Mouse (Mus musculus): Measurements from ENCODE around the gene Gpsm2. TPM values are rescaled to one million over a fixed set of nuclear protein-coding genes. Genes with fewer than 3 reads are reported as not detected.

The Gpsm2 gene
- polyA plus RNA-seq, 1 experiment from 2014 or later: 31.3 TPM

DNA sequence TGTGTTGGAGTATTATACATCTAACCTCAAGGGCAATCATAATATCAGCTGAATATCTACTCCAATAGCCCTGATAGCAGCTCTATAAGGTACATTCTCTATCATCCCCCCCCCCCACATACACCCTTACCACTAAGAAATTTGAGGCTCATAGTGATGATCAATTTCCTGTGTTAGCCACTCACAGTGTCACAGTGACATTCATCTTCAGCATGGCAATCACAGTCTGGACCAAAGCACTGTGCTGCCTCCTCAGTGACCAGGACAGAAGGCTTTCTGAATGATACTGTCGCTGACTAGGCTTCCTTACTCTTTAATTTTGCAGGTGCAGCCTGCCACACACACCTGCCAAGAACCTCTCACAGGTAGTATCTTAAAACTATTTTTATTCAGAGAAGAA, 34.0 kb upstream of the Gpsm2 start:
- no peak overlapping the region for H3K4me3 ChIP-seq
- no peak overlapping the region for H3K9ac ChIP-seq
- H3K27me3 ChIP-seq: no peaks in the 10 kb centered on the region
- 81% methylated on average over 1 of the region's 1 CpGs for WGBS
- H3K4me1 ChIP-seq (replicated peaks): 0 out of 2 replicates have a peak, but pooled peaks cover 6% of the 10 kb centered on the region
- H3K9me3 ChIP-seq: no peaks in the 10 kb centered on the region
- no peak overlapping the region for H3K4me2 ChIP-seq
- ATAC-seq (ENCODE audit: low read depth): no peak
- no peak overlapping the region for H3K27ac ChIP-seq (replicated peaks)
- H3K36me3 ChIP-seq: no peaks in the 10 kb centered on the region

- no peak for ATAC-seq (ENCODE audit: low read depth)
- Histone ChIP-seq H3K36me3 (no peaks in the 10 kb centered on the region), H3K9me3 (no peaks in the 10 kb centered on the region), H3K27ac (replicated peaks) (no peak overlapping the region), H3K4me1 (replicated peaks) (0 out of 2 replicates have a peak, but pooled peaks cover 6% of the 10 kb centered on the region), H3K9ac (no peak overlapping the region), H3K4me3 (no peak overlapping the region), H3K27me3 (no peaks in the 10 kb centered on the region), H3K4me2 (no peak overlapping the region)
- WGBS: 91% methylated on average over 2 of the region's 2 CpGs
These were observed 33.4 kb upstream of the Gpsm2 start for GRCm38 (mm10) chr3:108755542-108755941.

DNA sequence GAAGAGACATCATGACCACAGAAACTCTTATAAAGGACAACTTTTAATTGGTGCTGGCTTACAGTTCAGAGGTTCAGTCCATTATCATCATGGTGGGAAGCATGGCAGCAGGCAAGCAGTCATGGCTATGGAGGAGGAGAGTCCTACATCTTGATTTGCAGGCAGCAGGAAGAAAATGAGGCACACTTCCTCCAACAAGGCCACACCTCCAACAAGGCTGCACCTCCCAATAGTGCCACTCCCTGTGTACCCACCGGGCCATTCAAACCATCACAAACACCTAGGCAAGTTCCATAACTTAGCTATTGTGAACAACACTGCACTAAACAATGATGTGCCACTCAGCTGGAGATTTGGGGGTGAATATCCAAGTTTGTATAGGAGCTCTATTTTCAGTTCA, 32.4 kb upstream of the Gpsm2 start:
- H3K27me3 ChIP-seq: no peaks in the 10 kb centered on the region
- no peak overlapping the region for H3K9ac ChIP-seq
- no peaks in the 10 kb centered on the region for H3K36me3 ChIP-seq
- no peak for ATAC-seq (ENCODE audit: low read depth)
- no peaks in the 10 kb centered on the region for H3K4me1 ChIP-seq (replicated peaks)
- no peak overlapping the region for H3K4me2 ChIP-seq
- 85% methylated on average over 1 of the region's 1 CpGs for WGBS
- H3K27ac ChIP-seq (replicated peaks): no peak overlapping the region
- no peaks in the 10 kb centered on the region for H3K9me3 ChIP-seq
- no peak overlapping the region for H3K4me3 ChIP-seq

DNA sequence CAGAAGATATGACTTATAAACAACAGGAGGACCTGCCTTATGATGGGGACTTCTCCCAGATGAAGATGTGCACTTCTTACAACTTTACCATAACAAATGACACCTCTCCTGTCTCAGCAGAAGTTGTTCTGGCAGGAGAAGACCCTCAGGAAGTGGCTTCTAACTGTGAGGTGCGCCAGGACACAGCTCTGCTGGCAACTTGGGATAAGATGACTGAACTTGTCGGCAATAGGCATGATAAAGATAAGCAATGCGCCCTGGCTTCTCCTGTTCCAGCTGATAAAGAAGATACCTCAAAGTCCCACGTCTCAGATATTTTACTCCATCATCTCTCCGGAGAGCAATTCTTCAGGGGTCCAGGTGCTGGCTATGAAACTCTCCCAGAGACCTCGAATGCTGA, 29.6 kb upstream of the Gpsm2 start:
- Histone ChIP-seq H3K4me2 (no peak overlapping the region), H3K36me3 (no peaks in the 10 kb centered on the region), H3K4me1 (replicated peaks) (no peaks in the 10 kb centered on the region), H3K4me3 (no peak overlapping the region), H3K9me3 (no peaks in the 10 kb centered on the region), H3K9ac (no peak overlapping the region), H3K27me3 (no peaks in the 10 kb centered on the region), H3K27ac (replicated peaks) (no peak overlapping the region)
- no peak for ATAC-seq (ENCODE audit: low read depth)
- 87% methylated on average over 6 of the region's 6 CpGs for WGBS

DNA sequence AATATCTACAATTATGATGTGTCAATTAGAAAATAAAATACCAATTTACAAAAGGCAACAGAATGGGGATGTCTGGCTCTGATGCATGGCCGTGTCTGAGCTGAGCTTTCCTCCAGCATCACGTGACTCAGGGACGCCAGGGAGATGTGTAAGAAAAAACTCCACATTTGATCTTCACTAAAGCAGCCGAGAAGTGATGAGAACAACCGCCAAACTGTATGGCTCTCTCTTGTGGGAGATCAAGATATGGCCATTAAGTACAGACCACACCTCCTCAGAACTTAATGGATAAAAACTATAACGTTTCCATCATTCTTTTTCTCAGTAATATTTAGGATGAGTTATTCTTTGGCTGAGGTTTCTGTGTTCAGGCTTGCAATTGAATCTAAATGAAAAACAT, 29.0 kb upstream of the Gpsm2 start:
- Histone ChIP-seq H3K9ac (no peak overlapping the region), H3K9me3 (no peaks in the 10 kb centered on the region), H3K4me3 (no peak overlapping the region), H3K27me3 (no peaks in the 10 kb centered on the region), H3K27ac (replicated peaks) (no peak overlapping the region), H3K4me2 (no peak overlapping the region), H3K4me1 (replicated peaks) (no peaks in the 10 kb centered on the region), H3K36me3 (no peaks in the 10 kb centered on the region)
- no peak for ATAC-seq (ENCODE audit: low read depth)
- 75% methylated on average over 6 of the region's 6 CpGs for WGBS

- Histone ChIP-seq H3K27me3 (no peaks in the 10 kb centered on the region), H3K9me3 (0 out of 2 replicates have a peak, but pooled peaks cover 3% of the 10 kb centered on the region), H3K27ac (replicated peaks) (no peak overlapping the region), H3K4me2 (no peak overlapping the region), H3K4me3 (no peak overlapping the region), H3K9ac (no peak overlapping the region), H3K4me1 (replicated peaks) (no peaks in the 10 kb centered on the region), H3K36me3 (no peaks in the 10 kb centered on the region)
- ATAC-seq (ENCODE audit: low read depth): no peak
- WGBS: 79% methylated on average over 4 of the region's 4 CpGs
These were observed 22.0 kb upstream of the Gpsm2 start for GRCm38 (mm10) chr3:108744060-108744459.

DNA sequence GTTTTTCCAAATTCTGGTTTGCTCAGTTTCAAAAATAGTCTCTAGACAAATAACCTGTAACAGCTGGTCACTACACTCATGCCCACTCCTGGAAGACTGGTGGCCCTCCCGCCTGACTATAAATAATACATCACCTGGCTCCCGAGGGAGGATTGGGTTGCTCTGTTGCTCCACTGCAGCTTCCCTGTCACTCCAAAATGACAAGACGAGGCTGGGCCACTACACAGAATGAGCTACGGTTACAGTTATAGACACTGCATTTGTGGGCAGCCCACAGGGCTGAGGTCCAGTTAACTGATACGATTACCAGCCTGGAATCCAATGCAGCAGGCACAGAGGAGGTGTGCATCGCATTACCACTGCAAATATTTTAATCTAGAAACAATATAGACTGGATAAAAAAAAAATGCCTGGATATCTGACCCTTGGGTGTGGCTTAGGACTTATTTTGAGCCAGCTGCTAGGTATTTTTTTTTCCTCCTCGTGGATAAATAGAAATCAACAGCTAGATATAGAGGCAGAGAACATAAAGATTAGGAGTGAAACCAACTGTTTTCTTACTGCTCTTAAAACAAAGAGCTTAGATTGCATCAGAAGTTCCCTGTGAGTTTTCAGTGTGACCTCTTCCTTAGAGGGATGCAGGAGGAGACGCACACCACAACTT, 17.1 kb upstream of the Gpsm2 start, which contains the start of gene Aknad1:
Gene Aknad1, plus strand, starts transcription at position 614 of the 664 bp plus-strand sequence.
- Histone ChIP-seq H3K27ac (replicated peaks) (no peak within 1 kb of the TSS), H3K9ac (no peak within 1 kb of the TSS), H3K36me3 (no peaks in the 10 kb centered on the region), H3K9me3 (0 out of 2 replicates have a peak, but pooled peaks cover 3% of the 10 kb centered on the region), H3K4me3 (no peak within 1 kb of the TSS), H3K27me3 (no peaks in the 10 kb centered on the region), H3K4me2 (no peak within 1 kb of the TSS), H3K4me1 (replicated peaks) (no peaks in the 10 kb centered on the region)
- no peak for ATAC-seq (ENCODE audit: low read depth)
- 70% methylated on average over 8 of the region's 8 CpGs for WGBS

- no peaks in the 10 kb centered on the region for H3K36me3 ChIP-seq
- no peak overlapping the region for H3K4me3 ChIP-seq
- H3K4me2 ChIP-seq: no peak overlapping the region
- ATAC-seq (ENCODE audit: low read depth): no peak
- H3K27ac ChIP-seq (replicated peaks): no peak overlapping the region
- no peaks in the 10 kb centered on the region for H3K9me3 ChIP-seq
- no peak overlapping the region for H3K9ac ChIP-seq
- 90% methylated on average over 3 of the region's 3 CpGs for WGBS
- H3K27me3 ChIP-seq: no peaks in the 10 kb centered on the region
- no peaks in the 10 kb centered on the region for H3K4me1 ChIP-seq (replicated peaks)
These were observed 15.7 kb upstream of the Gpsm2 start for GRCm38 (mm10) chr3:108737761-108738160.

- Histone ChIP-seq H3K9ac (no peak overlapping the region), H3K27me3 (no peaks in the 10 kb centered on the region), H3K36me3 (no peaks in the 10 kb centered on the region), H3K4me2 (no peak overlapping the region), H3K4me1 (replicated peaks) (no peaks in the 10 kb centered on the region), H3K27ac (replicated peaks) (no peak overlapping the region), H3K9me3 (no peaks in the 10 kb centered on the region), H3K4me3 (no peak overlapping the region)
- 45% methylated on average over 12 of the region's 12 CpGs for WGBS
- ATAC-seq (ENCODE audit: low read depth): no peak
These were observed 8.2 kb upstream of the Gpsm2 start for GRCm38 (mm10) chr3:108730316-108730715.

DNA sequence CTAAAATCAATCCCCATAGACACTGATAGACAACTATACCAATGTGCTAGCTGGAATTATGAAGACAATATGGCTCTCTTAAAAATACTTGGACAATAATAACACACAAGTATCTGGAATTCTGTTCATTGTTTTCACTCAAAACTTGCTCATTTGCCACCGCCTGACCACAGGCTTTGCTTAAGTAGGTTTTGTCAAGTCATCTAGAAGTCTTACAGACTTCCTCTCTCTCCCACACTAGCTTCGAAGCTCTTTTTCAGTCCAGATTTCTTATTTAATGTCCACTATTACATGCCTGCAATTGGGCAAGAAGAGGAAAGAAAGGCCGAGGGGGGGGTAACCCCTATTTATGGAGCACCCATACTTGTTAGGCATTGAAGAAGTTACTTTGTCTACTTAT, 5.7 kb upstream of the Gpsm2 start:
- H3K27ac ChIP-seq (replicated peaks): no peak overlapping the region
- H3K36me3 ChIP-seq: no peaks in the 10 kb centered on the region
- 93% methylated on average over 3 of the region's 3 CpGs for WGBS
- H3K4me1 ChIP-seq (replicated peaks): peaks cover 8% of the 10 kb centered on the region; the same call in 1 of the 2 replicates
- no peak for ATAC-seq (ENCODE audit: low read depth)
- no peak overlapping the region for H3K4me3 ChIP-seq
- no peaks in the 10 kb centered on the region for H3K9me3 ChIP-seq
- no peak overlapping the region for H3K4me2 ChIP-seq
- no peak overlapping the region for H3K9ac ChIP-seq
- H3K27me3 ChIP-seq: no peaks in the 10 kb centered on the region

DNA sequence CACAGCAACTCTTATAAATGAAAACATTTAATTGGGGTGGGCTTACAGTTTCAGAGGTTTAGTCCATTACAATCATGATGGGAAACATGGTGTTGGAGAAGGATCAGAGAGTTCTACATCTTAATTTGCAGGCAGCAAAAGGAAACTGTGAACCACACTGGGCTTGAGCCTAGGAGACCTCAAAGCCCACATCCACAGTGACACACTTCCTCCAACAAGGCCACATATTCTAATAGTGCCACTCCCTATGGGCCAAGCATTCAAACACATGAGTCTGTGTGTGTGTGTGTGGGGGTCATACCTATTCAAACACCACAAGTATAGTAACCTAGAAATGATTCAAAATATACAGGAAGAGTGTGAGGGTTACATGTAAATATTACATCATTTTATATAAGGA, 5.2 kb upstream of the Gpsm2 start:
- Histone ChIP-seq H3K27ac (replicated peaks) (no peak overlapping the region), H3K4me2 (no peak overlapping the region), H3K9ac (no peak overlapping the region), H3K36me3 (no peaks in the 10 kb centered on the region), H3K4me1 (replicated peaks) (peaks cover 12% of the 10 kb centered on the region; the same call in 1 of the 2 replicates), H3K27me3 (no peaks in the 10 kb centered on the region), H3K4me3 (no peak overlapping the region), H3K9me3 (no peaks in the 10 kb centered on the region)
- ATAC-seq (ENCODE audit: low read depth): no peak

GRCm38 (mm10) chr3:108726413-108726812, 4.3 kb upstream of the Gpsm2 start:
- Histone ChIP-seq H3K4me1 (replicated peaks) (peaks cover 12% of the 10 kb centered on the region; the same call in 1 of the 2 replicates), H3K27me3 (no peaks in the 10 kb centered on the region), H3K36me3 (no peaks in the 10 kb centered on the region), H3K9ac (no peak overlapping the region), H3K4me2 (no peak overlapping the region), H3K9me3 (no peaks in the 10 kb centered on the region), H3K4me3 (no peak overlapping the region), H3K27ac (replicated peaks) (no peak overlapping the region)
- no peak for ATAC-seq (ENCODE audit: low read depth)
- WGBS: 93% methylated on average over 7 of the region's 7 CpGs

Measured in neural tube, embryonic 13.5 days (tissue).